Mouse (Mus musculus) embryonic fibroblast, embryonic 13.5 days (primary cell): Measurements from ENCODE around the gene Tor4a.

Experiments used
- CTCF ChIP-seq: IDR thresholded peaks from 2 replicates; pipeline ENCODE4 v1.5.1; 2011; ENCODE audit warnings: mild to moderate bottlenecking, control low read depth, low read length, moderate library complexity, borderline replicate concordance; ENCODE audit not compliant: insufficient read depth
- POLR2A ChIP-seq: IDR thresholded peaks from 2 replicates; pipeline ENCODE4 v1.6.1; 2011; ENCODE audit warnings: low read depth, mild to moderate bottlenecking, control low read depth, low read length, moderate library complexity

- TF ChIP-seq CTCF (no peak), POLR2A (no peak)
These were observed 37.4 kb upstream of the Tor4a start, which contains the start of gene Slc34a3 for GRCm38 (mm10) chr2:25234050-25234449.
